Mouse (Mus musculus): ENCODE measurements around the gene Gm20388.

The Gm20388 gene

DNA sequence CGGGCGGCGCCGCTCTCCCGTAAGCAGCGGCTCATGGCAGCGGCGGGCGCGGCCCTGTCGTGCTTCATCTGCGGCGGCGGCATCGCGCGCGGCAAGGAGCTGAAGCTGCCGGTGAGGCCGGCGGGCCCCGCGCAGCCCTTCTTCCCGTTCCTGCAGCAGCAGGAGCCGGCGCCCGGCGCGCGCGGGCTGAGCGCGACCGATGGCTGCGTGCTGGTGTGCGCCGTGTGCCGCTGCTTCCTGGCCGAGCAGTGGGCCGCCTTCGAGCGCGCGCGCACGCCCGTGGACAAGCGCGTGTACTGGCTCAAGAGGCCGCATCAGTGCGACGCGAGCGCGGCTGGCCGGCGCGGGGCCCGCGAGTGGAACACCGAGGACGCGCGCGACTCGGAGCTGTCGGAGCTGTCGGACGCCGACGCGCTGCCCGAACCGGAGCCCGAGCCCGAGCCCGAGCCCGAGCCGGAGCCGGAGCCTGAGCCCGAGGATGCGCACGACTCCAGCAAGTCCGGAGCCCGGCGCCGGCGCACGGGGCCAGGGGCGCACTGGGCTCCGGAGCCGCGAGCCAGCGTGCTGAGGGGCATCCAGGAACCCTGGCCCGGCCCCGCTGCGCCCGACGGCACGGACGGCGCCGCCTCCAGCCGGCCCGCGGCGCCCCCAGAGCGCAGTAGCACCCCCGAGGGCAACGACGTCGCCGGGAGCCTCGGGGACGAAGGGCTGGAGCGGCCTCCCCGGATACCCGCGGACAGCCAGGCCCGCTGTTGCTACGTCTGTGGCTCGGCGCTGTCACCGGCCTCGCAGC, 318.3 kb downstream of the Gm20388 start:
- DNase-seq (ENCODE audit: low spot score in 2 of 2) = no peak

DNA sequence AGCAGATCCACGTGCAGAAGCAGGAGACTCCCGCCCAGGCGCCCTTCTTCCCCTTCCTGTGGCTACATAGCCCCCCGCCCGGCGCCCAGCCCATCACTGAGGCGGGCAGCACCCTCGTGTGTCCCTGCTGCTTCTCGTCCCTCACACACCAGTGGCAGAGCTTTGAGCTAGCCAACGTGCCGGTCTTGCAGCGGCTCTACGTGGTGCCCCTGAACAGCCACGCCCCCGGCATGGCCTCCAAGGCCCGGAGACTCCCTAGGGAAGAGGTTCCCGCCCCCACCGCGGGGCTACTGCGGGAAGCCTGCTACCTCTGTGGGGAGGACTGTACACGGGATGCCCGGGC, 318.9 kb downstream of the Gm20388 start:
- no peak for DNase-seq (ENCODE audit: low spot score in 2 of 2)

DNA sequence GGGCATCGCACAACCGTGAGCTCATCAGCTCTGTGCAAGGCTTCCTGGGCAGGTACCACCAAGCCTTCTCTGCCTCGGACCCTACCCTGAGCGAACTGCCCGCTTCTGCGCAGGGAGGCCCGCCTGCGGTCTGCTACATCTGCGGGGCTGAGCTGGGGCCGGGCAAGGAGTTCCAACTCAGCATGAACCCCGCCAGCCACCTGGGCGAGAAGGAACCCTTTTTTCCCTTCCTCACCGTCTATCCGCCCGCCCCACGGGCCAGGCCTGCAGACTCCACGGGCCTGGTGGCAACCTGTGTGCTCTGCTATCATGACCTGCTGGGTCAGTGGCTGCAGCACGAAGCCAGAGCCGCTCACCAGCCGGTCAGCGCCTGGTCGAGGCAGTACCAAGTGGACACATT, 319.4 kb downstream of the Gm20388 start:
- no peak for DNase-seq (ENCODE audit: low spot score in 2 of 2)

GRCm38 (mm10) chr8:120230715-120231614, 320.3 kb downstream of the Gm20388 start:
- no peak for DNase-seq (ENCODE audit: low spot score in 2 of 2)

GRCm38 (mm10) chr8:120231870-120232269, 321.2 kb downstream of the Gm20388 start:
- no peak for DNase-seq (ENCODE audit: low spot score in 2 of 2)

DNA sequence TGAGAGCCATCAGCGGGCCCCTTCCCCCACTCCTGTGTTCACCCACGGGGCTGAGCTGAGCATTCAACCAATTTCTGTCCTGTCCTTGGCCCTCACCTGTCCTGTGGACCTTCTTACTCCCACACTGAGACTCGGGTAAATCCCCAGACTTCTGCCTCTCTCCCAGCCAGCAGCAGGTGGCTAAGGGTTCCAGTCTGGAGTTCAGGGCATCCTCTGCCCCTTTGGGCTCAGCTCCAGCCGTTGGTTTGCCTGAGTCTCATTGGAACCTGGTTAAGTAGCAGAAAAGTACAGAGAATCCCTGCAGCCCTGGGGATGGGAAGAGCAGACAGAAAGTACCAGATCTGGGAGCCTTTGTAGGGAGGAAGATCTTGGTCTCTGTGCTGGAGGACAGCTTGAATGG, 321.8 kb downstream of the Gm20388 start:
- no peak for DNase-seq (ENCODE audit: low spot score in 2 of 2)

DNA sequence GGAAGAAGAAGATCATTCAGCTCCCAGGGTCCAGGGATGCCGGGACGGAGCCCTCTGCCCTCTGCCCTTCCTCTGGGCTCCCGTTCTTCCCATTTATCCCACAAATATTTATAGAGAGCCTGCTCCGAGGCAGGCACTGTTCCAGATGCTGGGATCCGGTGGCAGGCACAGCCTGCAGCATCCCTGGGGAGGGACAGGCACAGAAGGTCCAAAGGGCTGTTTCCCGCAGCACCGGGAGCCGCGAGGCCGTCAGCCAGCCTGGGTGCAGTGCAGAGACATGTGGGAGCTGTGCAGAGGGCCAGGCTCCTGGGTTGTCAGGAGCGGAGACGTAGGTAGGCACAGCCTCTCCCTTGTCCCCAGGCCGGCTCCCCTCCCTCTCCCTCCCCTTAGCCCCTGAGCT, 322.3 kb downstream of the Gm20388 start:
- DNase-seq (ENCODE audit: low spot score in 2 of 2) = no peak

DNA sequence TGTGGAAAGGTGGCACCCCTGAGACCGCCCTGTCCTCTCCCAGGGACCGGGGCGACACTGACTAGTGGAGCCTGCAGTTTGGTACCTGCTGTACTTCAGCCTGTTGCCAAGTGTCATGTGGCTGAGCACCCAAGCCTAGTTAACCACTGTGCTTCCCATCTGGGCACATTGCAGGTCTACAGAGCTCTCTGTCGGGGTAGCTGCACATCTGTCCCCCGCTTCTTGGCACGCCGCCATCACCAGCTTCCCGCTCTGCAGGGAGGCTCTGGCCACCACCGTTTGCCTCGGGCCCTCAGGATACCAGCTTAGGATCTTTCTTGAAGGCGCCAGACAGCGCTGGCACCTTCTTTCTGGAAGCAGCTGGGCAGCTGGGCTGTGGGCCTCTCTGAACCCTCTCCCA, 323.8 kb downstream of the Gm20388 start:
- DNase-seq (ENCODE audit: low spot score in 2 of 2) = no peak

GRCm38 (mm10) chr8:120234866-120235265, 324.2 kb downstream of the Gm20388 start:
- no peak for DNase-seq (ENCODE audit: low spot score in 2 of 2)

DNA sequence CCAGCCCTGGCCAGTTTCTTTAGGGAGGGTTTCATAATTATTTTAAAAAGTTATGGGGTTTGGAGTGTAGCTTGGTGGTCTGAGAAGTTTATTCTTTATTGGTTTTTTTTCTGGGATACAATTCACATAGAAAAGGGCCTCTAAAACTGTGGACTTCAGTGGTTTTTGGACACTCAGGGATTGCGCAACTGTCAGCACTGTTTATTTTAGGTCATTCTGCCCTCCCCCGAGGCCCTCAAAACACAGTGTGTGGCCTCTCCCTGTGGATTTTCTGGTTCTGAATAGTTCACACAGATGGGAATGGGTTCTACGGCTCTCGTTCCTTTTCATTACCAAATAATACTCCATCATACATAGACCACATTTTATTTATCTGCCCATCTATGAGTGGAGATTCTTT, 332.6 kb downstream of the Gm20388 start:
- no peak for DNase-seq (ENCODE audit: low spot score in 2 of 2)

DNA sequence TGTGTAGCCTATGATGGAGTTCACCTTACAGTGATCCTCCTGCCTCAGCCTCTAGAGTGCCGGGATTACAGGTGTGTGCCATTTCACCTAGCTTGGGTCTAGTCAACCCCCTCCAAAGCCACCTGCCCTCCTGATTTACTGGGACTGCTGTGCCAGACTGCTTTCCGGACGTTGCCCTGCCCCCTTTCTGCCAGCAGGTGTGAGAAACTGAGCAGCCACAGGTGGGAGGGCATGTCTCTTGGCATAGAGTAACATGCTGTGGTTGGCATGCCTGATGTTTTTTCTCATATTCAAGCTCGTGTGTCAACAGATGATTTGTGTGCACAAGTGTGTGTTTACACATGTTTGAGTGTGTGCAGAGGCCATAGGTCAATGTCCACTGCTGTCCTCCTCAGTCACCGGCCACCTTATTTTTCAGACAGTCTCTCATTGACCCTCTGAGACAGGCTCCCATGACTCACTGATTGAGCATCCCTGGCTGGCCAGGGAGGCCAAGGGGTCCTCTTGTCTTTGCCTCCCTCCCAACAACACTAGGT, 333.3 kb downstream of the Gm20388 start:
- no peak for DNase-seq (ENCODE audit: low spot score in 2 of 2)

- no peak for DNase-seq (ENCODE audit: low spot score in 2 of 2)
Observed at GRCm38 (mm10) chr8:120244553-120244952, 333.9 kb downstream of the Gm20388 start.

DNA sequence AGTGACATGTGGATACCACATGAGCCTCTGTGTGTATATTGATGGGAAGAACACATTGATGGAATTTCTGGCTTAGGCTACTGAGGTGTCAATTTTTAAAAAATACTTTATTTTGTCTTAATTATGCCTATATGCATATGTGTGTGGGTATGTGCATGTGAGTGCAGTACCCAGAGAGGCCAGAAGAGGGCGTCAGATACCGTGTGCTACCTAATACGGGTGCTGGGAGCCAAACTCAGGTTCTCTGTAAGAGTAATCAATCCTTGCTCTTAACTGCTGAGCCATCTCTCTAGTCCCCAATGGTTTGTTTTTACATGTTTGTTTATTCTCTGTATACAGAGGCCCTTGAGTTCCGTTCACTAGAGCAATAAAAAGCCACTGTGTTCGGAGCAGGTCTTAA, 337.0 kb downstream of the Gm20388 start:
- DNase-seq (ENCODE audit: low spot score in 2 of 2) = no peak

- no peak for DNase-seq (ENCODE audit: low spot score in 2 of 2)
Observed at GRCm38 (mm10) chr8:120248031-120248430, 337.4 kb downstream of the Gm20388 start.

DNA sequence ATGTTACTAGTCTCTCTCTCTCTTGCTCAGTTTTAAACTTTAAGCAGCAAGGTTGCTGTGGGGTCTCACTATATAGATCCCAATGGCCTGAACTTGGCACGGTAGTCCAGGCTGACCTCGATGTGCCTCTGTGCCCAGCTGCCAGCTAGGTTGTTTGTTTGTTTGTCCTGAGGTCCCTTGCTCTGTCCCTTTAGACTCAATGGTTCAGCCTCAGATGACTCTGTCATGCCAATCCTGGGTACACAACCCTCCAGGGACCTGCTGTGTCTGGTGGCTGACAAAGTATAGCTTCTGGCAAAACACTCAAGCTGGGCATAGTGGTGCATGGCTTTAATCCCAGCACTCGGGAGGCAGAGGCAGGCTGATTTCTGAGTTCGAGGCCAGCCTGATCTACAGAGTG, 337.8 kb downstream of the Gm20388 start:
- no peak for DNase-seq (ENCODE audit: low spot score in 2 of 2)

GRCm38 (mm10) chr8:120249800-120250336, 339.2 kb downstream of the Gm20388 start:
- DNase-seq (ENCODE audit: low spot score in 2 of 2) = no peak

DNA sequence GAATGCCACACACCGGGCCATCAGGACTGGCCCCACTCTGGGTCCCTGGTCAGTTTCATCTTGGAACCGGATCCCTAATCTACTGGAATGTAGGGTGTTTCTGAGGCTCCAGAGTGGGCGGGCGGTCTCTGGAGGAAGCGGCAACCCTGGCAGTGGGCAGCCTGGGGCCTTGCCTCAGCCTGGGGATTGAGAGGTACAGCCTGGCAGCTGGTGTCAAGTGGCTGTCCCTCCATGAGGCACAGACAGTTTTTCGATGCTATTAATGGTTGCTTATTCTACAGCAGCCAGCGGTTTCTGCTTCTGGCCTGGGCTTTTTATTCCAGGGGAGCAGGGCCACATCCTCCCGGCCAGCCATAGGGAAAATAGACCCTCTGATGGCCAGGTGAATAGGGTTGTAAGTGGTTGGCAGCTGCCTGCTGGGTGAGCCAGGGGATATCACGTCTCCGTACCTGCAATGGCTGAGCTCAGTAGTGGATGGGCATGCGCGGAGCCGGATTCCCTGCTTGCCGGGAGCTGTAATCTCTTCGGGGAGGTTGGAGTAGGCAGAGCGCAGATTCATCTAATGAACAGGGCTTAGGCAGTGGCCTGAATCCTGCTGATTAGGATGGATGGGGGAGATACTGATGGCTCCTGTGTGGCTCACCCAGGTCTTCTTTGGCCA, 340.2 kb downstream of the Gm20388 start:
- DNase-seq (ENCODE audit: low spot score in 2 of 2) = no peak

DNA sequence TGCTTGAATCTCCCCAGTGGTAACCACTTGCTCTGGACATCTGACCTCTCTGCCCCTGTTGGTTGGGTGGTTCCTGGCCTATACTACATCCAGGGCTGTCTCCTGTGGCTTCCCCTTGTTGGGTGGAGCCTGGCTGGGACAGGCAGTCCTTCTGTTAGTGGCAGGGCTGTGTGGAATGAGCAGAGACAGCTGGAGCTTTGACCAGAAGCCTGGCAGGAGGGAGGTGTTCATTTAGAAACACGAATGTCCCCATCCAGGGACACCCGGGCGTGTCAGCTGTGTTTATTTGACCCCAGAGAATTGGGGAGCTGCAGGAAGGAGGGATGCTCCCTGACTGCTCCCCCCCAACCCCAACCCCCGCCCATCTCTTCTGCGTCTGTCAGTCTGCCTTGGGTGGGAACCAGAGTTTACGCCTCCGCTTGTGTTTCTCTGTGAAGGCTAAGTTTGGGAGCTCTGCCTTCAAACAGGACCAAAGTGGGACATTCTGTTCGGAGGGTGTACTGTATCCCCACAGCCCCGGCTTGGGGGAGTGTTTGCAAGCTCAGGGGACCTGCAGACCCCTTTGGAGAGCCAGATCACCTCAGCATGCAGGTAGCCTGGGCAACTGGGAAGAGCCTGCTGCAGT, 340.9 kb downstream of the Gm20388 start:
- DNase-seq (ENCODE audit: low spot score in 2 of 2) = no peak

DNA sequence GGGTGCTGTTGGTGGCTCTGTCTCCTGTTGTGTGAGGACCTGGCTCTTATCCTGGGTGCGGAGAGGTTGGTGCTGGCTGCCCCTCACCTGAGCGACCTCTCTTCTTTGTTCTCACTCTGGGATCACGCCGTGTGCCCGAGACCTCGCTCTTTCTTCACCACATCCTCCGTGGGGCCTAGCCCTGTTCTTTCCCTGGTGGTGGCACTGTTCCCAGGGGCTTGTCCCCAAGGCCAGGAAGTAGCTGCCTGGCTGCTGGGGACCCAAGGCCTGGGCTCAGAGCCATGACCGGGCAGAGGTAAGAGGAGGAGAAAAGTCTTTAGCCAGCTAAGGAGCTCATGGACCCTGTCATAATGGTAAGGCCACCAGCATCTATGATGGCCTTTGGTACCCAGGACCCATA, 343.0 kb downstream of the Gm20388 start:
- DNase-seq (ENCODE audit: low spot score in 2 of 2) = no peak

GRCm38 (mm10) chr8:120255406-120255987, 344.9 kb downstream of the Gm20388 start:
- no peak for DNase-seq (ENCODE audit: low spot score in 2 of 2)

- DNase-seq (ENCODE audit: low spot score in 2 of 2) = no peak
Observed at GRCm38 (mm10) chr8:120256958-120257357, 346.3 kb downstream of the Gm20388 start.

All from frontal cortex, postnatal 25 days (tissue).